4 mouse cellular contexts compared by ENCODE assay signal in genomic region chr14:5962441-5962840, GRCm38 (mm10).
DNase-seq lines count a peak whose midpoint lies in the region.

No protein-coding gene starts in this region.

- peak; percentile 8 for DNase-seq in kidney, adult 18-20 months
- DNase-seq in kidney, adult 8-10 months, result peak; percentile 9 to 34
- peak; percentile 4 for DNase-seq in kidney, postnatal 10 days
- peak; percentile 1 to 35 for DNase-seq in kidney, postnatal 25 days

Comparison
In these comparisons a context has a peak if more than half of its experiments do, and no peak if none do; other contexts are left out.
1. Peak in every context shown above with its lines: DNase-seq.